Mouse (Mus musculus) neural tube, embryonic 10.5 days (tissue): ENCODE results near the gene Ephb3.
A peak's percentile ranks its signal among the peaks of the same experiment; 100 is the strongest.
"Not testable (repeated sequence)": the region's sequence is repeated elsewhere in the genome, so short reads cannot be mapped to it uniquely, and the experiment has no call there.

Experiments
- DNase-seq: peaks from one replicate; pipeline ENCODE4 v3.0.0-alpha.2; 2017; ENCODE audit warnings: low spot score; ENCODE audit errors: extremely low spot score

Gene Ephb3

DNA sequence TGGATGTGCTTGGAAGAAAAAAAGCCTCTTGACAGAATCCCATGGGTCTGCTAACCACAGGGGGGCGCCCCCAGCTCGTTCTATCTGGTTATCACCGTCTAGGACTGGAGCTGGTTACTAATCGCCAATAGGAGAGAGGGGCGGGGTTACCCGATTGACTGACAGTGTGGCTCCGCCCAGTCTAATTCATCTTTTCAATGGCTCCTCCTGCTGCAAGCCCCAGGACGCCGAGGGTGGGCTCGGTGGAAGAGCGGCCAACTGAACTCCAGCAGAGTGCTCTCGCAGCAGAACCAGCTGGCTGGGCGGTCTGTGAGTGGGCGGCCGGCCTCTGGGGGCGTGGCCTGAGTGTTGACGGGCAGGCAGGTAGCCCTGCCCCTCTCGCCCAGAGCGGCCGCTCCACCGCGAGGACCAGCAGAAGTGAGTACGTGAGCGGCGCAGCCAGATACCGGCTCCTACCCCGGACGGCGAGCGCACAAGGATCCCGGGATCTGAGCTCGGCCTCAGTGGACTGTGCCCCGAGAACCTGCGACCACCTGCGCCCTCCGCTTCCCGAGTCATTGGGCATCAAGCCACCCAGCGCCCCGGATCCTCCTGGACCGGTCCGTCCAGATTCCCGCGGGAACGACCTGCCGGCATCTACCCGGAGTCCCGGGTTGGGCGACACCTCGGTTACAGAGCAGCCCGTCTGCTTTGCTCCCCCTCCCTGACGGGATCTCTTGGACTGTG lies at the start of gene Ephb3:
Gene Ephb3, plus strand, starts transcription at position 389 of the 726 bp plus-strand sequence.
- DNase-seq: peak; percentile 99

DNA sequence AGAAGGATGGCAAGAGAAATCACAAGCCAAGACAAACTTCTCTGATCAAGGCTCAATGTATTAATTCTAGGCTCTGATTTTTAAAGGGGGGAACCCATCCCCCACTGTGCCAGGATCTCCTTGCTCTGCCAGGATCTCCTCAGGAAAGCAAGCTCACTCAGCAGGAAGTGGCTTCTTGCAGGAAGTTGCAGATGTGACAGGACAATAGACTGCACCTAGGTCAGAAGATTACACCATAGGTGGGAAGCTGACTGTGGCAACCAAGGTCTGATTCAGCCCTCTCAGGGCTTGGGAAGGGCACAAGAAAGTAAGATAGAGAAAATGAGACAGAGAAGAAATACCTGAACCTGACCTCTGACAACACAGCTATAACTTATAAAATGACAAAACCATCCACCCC lies 48.3 kb upstream of the Ephb3 start:
- DNase-seq: not testable (repeated sequence)

DNA sequence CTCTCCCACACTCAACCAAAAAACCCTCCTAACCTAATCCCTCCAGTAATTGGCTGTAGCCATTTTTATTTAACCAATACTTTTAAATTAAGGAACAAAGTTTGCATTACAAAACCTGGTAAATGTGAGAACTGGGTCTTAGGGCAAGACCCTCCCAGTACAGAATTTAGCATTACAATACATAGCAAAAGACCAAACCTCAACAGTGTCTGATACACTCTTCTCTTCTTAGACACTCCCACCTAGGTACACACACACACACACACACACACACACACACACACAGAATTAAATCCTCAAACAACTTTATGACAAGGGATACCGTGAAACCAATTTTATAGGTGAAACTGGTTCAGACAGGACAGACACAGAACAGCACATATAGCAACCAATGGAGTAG lies 45.3 kb upstream of the Ephb3 start:
- not testable (repeated sequence) for DNase-seq

DNA sequence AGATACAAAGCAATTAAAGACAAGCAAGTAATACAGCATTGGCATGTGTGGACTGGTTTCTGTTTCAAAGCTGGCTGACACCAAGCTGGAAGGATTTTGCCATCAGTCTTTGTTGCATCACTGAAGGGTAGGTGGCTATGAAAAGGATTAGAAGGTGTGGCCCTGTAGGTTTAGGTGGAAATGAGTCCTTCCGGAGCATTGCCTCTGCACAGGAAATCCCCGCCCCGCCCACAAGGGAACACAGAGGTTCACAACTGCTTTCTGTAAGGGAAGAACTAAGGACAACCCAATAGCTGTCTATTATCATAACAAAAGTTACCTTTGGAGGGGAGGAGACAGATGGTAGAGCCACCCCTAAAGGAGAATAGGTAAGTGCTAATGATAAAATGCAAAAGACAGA lies 41.1 kb upstream of the Ephb3 start:
- not testable (repeated sequence) for DNase-seq

DNA sequence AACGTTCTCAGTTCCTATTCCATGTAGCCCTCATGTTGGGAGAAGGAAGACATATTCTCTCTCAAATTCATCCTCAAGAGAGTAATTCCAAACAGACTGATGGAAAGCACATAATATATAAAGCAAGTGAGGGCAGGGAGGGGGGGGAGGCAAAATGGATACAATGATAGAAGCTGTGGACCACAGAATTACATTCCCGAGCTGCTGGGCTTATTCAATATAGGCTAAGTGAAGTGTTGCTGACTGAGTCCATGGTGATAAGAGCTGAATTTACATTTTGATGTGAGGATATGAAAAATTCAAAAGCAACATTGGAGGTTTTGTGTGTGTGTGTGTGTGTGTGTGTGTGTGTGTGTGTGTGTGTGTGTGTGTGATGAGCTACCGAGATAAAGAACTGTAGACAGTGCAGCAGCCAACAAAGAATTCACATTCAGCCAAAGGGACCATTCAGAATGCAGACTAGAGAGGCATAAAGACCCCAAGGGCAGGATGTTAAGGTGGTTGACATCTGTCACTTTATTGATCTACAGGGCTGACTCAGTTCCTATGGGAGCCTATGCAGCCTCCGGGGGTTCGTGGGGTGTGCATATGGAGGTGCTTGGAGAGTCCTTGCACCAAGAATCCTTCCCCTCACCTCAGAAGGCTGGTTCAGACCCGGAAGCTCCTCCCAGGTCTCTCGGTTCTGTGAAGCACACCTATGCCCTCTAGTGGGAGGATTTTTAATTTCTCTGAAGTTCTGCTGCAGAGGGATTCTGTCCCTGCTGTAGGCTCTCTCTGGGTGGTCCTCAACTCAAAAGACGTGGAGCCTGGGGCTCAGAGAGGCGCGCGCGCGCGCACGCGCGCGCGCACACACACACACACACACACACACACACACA lies 39.0 kb upstream of the Ephb3 start:
- not testable (repeated sequence) for DNase-seq

- DNase-seq: no peak
Observed at GRCm38 (mm10) chr16:21168730-21169129, 35.8 kb upstream of the Ephb3 start.

- DNase-seq: no peak
Observed at GRCm38 (mm10) chr16:21175236-21175635, 29.3 kb upstream of the Ephb3 start.

DNA sequence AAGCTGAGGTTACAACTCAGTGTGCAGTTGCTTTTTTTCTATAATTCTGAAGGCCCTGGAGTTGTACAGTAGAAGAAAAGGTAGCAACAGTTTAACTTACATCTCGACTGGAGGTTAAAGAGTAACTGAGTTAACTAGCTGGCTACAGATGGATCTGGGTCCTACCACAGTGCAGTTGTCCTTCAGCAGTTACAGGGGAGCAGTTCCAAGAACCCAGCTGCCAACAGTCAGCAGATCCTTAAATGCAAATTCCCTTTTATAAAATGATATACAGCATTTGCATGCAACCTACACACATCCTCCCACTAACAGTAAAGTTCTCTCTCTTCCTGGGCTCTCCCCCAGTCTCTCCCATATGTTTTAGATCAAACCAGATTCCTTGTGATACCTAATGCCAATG lies 22.4 kb upstream of the Ephb3 start:
- no peak for DNase-seq

DNA sequence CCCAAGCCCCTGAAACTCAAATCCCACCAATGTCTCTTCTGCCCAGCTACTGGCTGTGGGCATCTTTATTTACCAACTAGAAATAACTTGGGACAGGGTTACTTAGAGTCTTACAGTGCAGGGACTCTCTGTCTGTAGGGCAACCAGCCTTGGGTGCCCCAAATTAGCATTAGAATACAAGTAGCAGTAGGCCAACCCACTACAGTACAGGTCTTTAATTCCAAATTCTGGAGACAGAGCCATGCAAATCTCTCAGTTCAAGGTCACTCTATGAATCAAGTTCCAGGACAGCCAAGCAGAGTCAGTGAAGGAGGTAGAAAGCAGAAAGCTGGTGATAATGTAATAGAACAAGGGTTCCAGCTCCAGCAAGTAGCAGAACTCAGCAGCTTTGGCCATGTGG lies 19.9 kb upstream of the Ephb3 start:
- no peak for DNase-seq

DNA sequence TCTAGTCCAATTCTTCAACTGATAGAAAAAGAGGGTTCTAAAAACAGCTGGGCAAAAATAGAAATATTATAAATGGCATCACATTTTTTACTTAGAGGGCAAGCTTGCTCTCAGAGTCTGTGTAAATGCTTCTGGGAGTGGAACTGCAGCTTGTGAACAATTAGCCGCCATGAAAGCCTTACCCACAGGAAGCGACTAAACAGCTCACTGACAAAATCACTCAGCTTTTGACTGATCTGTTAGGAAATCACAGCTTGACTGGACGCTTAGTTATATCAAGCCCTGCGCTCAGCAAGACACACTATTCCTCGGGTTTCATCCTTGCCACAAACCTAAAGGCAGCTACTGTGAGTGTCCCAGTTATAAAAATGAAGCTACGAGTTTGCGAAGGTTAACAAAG lies 17.0 kb upstream of the Ephb3 start:
- DNase-seq: no peak

- DNase-seq: no peak
Observed at GRCm38 (mm10) chr16:21188345-21188744, 16.2 kb upstream of the Ephb3 start.

- DNase-seq: no peak
Observed at GRCm38 (mm10) chr16:21191569-21191968, 13.0 kb upstream of the Ephb3 start.

- peak; percentile 48 for DNase-seq
Observed at GRCm38 (mm10) chr16:21192509-21193354, 11.8 kb upstream of the Ephb3 start.

DNA sequence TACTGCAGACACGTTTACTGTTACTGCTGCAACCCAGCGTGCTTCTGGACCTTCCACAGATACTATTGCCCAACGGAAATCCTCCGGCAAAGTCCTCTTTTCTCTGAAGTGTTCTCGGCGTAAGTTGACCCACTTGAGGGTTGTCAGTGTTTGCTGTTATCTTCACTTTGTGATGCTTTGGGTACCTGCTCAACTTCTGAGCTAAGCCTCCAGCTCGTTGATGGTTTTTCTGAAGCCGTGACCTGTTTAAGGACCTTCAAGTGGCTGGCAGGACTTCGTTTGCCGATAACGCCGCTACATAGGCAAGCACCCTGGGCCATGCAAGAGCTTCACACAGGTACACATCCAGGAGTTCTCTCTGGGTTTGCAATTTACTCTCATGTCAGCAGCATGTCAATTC lies 10.4 kb upstream of the Ephb3 start:
- no peak for DNase-seq

- DNase-seq: no peak
Observed at GRCm38 (mm10) chr16:21195260-21195866, 9.2 kb upstream of the Ephb3 start.

- no peak for DNase-seq
Observed at GRCm38 (mm10) chr16:21196576-21196975, 8.0 kb upstream of the Ephb3 start.

DNA sequence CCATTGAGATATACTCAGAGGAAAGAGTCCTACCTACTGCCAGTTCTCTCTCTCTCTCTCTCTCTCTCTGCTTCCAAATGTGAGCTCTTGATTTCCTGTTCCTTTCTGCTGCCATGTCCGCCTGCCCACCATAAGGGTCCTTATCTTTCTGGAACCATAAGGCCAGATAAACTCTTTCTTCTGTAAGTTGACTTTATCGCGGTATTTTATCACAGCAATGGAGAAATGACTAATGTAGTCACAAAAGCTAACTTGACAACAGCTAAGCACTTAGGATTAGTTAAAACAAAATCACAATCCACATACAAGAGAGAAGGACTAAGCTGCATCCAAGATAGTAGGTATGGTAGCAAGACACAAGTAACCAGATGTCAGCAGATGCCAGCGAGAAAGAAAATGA lies 7.0 kb upstream of the Ephb3 start:
- no peak for DNase-seq

DNA sequence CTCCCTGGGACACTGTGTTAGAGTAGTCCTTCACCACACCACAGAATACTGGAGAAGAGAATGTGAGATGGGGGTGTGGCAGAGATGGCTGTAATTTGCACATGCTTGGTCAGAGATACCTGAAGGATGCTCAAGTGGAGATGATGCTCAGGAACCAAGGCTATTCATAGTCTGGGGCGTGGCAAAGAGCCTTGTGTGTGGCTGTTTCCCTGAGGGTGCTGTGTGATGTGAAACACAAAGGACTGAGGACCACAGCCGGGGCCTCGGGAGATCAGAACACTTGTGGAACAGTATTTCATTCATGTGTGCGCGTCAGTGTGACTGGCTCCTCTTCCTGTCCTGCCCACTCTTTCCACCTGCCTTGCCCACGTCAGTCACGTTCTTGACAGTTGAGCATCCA lies 6.5 kb upstream of the Ephb3 start:
- no peak for DNase-seq

GRCm38 (mm10) chr16:21198529-21198928 lies 6.0 kb upstream of the Ephb3 start:
- peak; percentile 14 for DNase-seq

DNA sequence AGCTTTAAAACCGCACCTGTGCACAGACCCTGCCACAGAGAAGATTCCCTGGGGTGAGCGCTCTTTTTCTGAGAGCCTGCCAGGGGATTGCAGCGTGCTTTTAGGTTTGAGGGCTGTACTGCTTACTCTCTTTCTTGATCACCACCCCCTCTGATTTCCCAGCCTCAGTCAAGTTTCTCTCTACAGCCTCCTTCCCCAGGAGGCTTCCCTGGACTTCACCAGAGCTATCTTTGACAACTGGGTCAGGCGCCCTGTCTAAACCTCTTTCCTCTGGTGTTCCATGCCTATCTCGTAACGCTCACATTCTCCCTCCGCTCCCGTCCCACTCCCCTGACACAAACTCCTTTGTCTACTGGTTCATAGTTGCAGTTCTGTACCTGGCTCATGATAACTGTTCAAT lies 5.1 kb upstream of the Ephb3 start:
- DNase-seq: no peak

- no peak for DNase-seq
Observed at GRCm38 (mm10) chr16:21202731-21203130, 1.8 kb upstream of the Ephb3 start.
